In the genomic region with DNA sequence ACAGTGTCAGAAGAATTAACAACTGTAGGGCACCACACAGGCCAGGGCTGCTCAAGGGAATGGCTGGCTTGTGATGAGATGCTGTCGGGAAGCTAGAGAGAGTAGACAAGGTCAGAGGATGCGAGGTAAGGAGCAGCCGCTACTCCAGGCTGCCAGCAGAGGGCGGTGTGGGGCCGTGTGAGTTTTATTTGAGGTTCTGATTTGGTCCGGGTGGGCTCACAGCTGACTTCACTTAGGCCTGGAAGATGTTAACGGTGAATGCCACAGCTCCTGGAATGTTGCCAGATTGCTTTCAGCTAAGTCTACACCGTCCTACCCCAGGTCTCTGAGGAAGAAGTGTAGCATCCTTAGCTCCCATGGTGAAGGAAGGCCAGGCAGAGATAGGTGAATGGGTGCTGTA, we compare ENCODE assay signal across 9 mouse cellular contexts. TPM values are rescaled to one million over a fixed set of nuclear protein-coding genes. Genes with fewer than 3 reads are reported as not detected.
DNase-seq lines count a peak whose midpoint lies in the region; ATAC-seq and TF ChIP-seq lines count a peak whose summit lies in the region.
"Had no signal": no experiment of that assay in that cellular context is flagged by ENCODE, and none has a peak within 500 bp of the region (broad histone marks: within the 10 kb centered on the region; RNA-seq: fewer than 3 reads in every experiment).

No protein-coding gene starts in this region.

- H3K36me3 ChIP-seq in hindbrain, embryonic 11.5 days (ENCODE audit: control insufficient read depth, insufficient read depth, low read length), result no peaks in the 10 kb centered on the region
- peaks cover 3% of the 10 kb centered on the region; the same call in 1 of the 2 replicates for H3K36me3 ChIP-seq in hindbrain, embryonic 16.5 days (ENCODE audit: control insufficient read depth, insufficient read depth, low read length)
- H3K36me3 ChIP-seq in kidney, postnatal 0 days (ENCODE audit: insufficient read depth, low read length), result no peaks in the 10 kb centered on the region
- H3K36me3 ChIP-seq in neural tube, embryonic 11.5 days (ENCODE audit: control insufficient read depth, insufficient read depth, low read length), result no peaks in the 10 kb centered on the region
- H3K36me3 ChIP-seq: lung, embryonic 15.5 days had no signal

- H3K4me3 ChIP-seq in hindbrain, embryonic 11.5 days (ENCODE audit: low read depth, low read length), result no peak overlapping the region
- H3K4me3 ChIP-seq in hindbrain, embryonic 16.5 days (ENCODE audit: low read length), result no peak overlapping the region
- no peak overlapping the region for H3K4me3 ChIP-seq in kidney, postnatal 0 days (replicated peaks; ENCODE audit: low read depth, low read length)
- H3K4me3 ChIP-seq in neural tube, embryonic 11.5 days (ENCODE audit: low read depth, low read length), result no peak overlapping the region
- H3K4me3 ChIP-seq: lung, embryonic 15.5 days had no signal

- 20% methylated on average over 8 of the region's 8 CpGs for WGBS in hindbrain, embryonic 11.5 days
- WGBS in hindbrain, embryonic 16.5 days, result 10% methylated on average over 8 of the region's 8 CpGs
- WGBS in kidney, postnatal 0 days, result 10% methylated on average over 8 of the region's 8 CpGs
- WGBS in neural tube, embryonic 11.5 days, result 20% methylated on average over 8 of the region's 8 CpGs

- peak; percentile 84 for DNase-seq in hindbrain, embryonic 11.5 days (ENCODE audit: low spot score)
- DNase-seq in 416B (ENCODE audit: low read depth), result peak; percentile 58
- peak; percentile 29 for DNase-seq in Muller cell, postnatal 12 days (ENCODE audit: inconsistent ontology term)
- DNase-seq in cerebellum, postnatal 36 days, result peak; percentile 80 to 82
- peak; percentile 57 for DNase-seq in kidney, postnatal 0 days (ENCODE audit: low spot score)
- peak; percentile 76 for DNase-seq in neural tube, embryonic 11.5 days (ENCODE audit: low spot score)
- DNase-seq in thymus, postnatal 25 days, result peak; percentile 70

- H3K9ac ChIP-seq in hindbrain, embryonic 11.5 days (ENCODE audit: low read depth, low read length), result no peak overlapping the region
- no peak overlapping the region for H3K9ac ChIP-seq in hindbrain, embryonic 16.5 days (ENCODE audit: low read depth, low read length)
- no peak overlapping the region for H3K9ac ChIP-seq in kidney, postnatal 0 days (ENCODE audit: low read depth, low read length)
- H3K9ac ChIP-seq in neural tube, embryonic 11.5 days (ENCODE audit: low read length), result no peak overlapping the region
- H3K9ac ChIP-seq: lung, embryonic 15.5 days had no signal

- peak; percentile 87 for TF ChIP-seq CTCF in kidney, postnatal 0 days (IDR thresholded peaks at IDR 0.05; ENCODE audit: low read depth)

- no peaks in the 10 kb centered on the region for H3K9me3 ChIP-seq in hindbrain, embryonic 11.5 days (ENCODE audit: control insufficient read depth, low read length)
- H3K9me3 ChIP-seq in hindbrain, embryonic 16.5 days (ENCODE audit: control insufficient read depth, low read length), result peaks cover 3% of the 10 kb centered on the region; the same call in 1 of the 2 replicates
- no peaks in the 10 kb centered on the region for H3K9me3 ChIP-seq in kidney, postnatal 0 days (replicated peaks; ENCODE audit: low read length)
- no peaks in the 10 kb centered on the region for H3K9me3 ChIP-seq in neural tube, embryonic 11.5 days (ENCODE audit: control insufficient read depth, low read length)
- H3K9me3 ChIP-seq: lung, embryonic 15.5 days had no signal

- no peaks in the 10 kb centered on the region for H3K4me1 ChIP-seq in hindbrain, embryonic 11.5 days (replicated peaks; ENCODE audit: control insufficient read depth, insufficient read depth, low read length)
- no peaks in the 10 kb centered on the region for H3K4me1 ChIP-seq in hindbrain, embryonic 16.5 days (ENCODE audit: control insufficient read depth, insufficient read depth, low read depth, low read length)
- H3K4me1 ChIP-seq in kidney, postnatal 0 days (replicated peaks; ENCODE audit: insufficient read depth, low read length), result no peaks in the 10 kb centered on the region
- no peaks in the 10 kb centered on the region for H3K4me1 ChIP-seq in neural tube, embryonic 11.5 days (ENCODE audit: control insufficient read depth, insufficient read depth, low read length)

- no peak overlapping the region for H3K27ac ChIP-seq in hindbrain, embryonic 11.5 days (ENCODE audit: low read depth, low read length)
- H3K27ac ChIP-seq in hindbrain, embryonic 16.5 days (ENCODE audit: low read depth, low read length), result no peak overlapping the region
- H3K27ac ChIP-seq in kidney, postnatal 0 days, result no peak overlapping the region
- H3K27ac ChIP-seq in neural tube, embryonic 11.5 days (ENCODE audit: low read depth, low read length), result no peak overlapping the region
- H3K27ac ChIP-seq: lung, embryonic 15.5 days had no signal

- ATAC-seq in hindbrain, embryonic 11.5 days (ENCODE audit: low FRiP score), result no peak
- ATAC-seq in hindbrain, embryonic 16.5 days, result no peak
- ATAC-seq in kidney, postnatal 0 days (replicated peaks; ENCODE audit: low FRiP score, low read depth), result no peak
- ATAC-seq in neural tube, embryonic 11.5 days (ENCODE audit: insufficient read depth, low FRiP score, low TSS enrichment), result no peak

- H3K4me2 ChIP-seq in hindbrain, embryonic 11.5 days (replicated peaks; ENCODE audit: low read depth, low read length), result no peak overlapping the region
- no peak overlapping the region for H3K4me2 ChIP-seq in hindbrain, embryonic 16.5 days (ENCODE audit: low read length)
- H3K4me2 ChIP-seq in kidney, postnatal 0 days (ENCODE audit: low read length), result no peak overlapping the region
- no peak overlapping the region for H3K4me2 ChIP-seq in neural tube, embryonic 11.5 days (ENCODE audit: low read depth)
- H3K4me2 ChIP-seq: lung, embryonic 15.5 days had no signal

- H3K27me3 ChIP-seq in hindbrain, embryonic 11.5 days (ENCODE audit: control insufficient read depth, insufficient read depth, low read length), result no peaks in the 10 kb centered on the region
- H3K27me3 ChIP-seq in hindbrain, embryonic 16.5 days (replicated peaks; ENCODE audit: control insufficient read depth, insufficient read depth, low read length), result no peaks in the 10 kb centered on the region
- no peaks in the 10 kb centered on the region for H3K27me3 ChIP-seq in kidney, postnatal 0 days (ENCODE audit: insufficient read depth, low read length)
- no peaks in the 10 kb centered on the region for H3K27me3 ChIP-seq in neural tube, embryonic 11.5 days (ENCODE audit: control insufficient read depth, insufficient read depth, low read length)
- H3K27me3 ChIP-seq: lung, embryonic 15.5 days had no signal

RNA-seq across cellular contexts. Expression of a gene that starts 7.5 kb away (rescaled TPM):
- 0.35 and 0.79 TPM in 2 replicates for polyA plus RNA-seq in hindbrain, embryonic 11.5 days (2014; fragmentation: Nextera tagmentation; extraction: Ambion mirVana)
- 0.94 and 1.1 TPM in 2 replicates for polyA plus RNA-seq in hindbrain, embryonic 16.5 days (2015; fragmentation: Nextera tagmentation; extraction: Ambion mirVana)
- polyA plus RNA-seq in kidney, postnatal 0 days (2015; fragmentation: Nextera tagmentation; extraction: Ambion mirVana), result 0.52 and 1.1 TPM in 2 replicates
- 0.53 TPM in 1 of 2 replicates, not detected in the other for polyA plus RNA-seq in neural tube, embryonic 11.5 days (2014; fragmentation: Nextera tagmentation; extraction: Ambion mirVana)

RNA-seq across cellular contexts. Expression of a gene that starts 22.1 kb away (rescaled TPM):
- not detected in 2 replicates for polyA plus RNA-seq in hindbrain, embryonic 11.5 days (2014; fragmentation: Nextera tagmentation; extraction: Ambion mirVana)
- polyA plus RNA-seq in hindbrain, embryonic 16.5 days (2015; fragmentation: Nextera tagmentation; extraction: Ambion mirVana), result not detected in 2 replicates
- 4.9 and 7.7 TPM in 2 replicates for polyA plus RNA-seq in kidney, postnatal 0 days (2015; fragmentation: Nextera tagmentation; extraction: Ambion mirVana)
- polyA plus RNA-seq in neural tube, embryonic 11.5 days (2014; fragmentation: Nextera tagmentation; extraction: Ambion mirVana), result not detected in 2 replicates
- polyA plus RNA-seq: lung, embryonic 15.5 days had no signal

RNA-seq across cellular contexts. Expression of a gene that starts 43.1 kb away (rescaled TPM):
- not detected in 2 replicates for polyA plus RNA-seq in hindbrain, embryonic 11.5 days (2014; fragmentation: Nextera tagmentation; extraction: Ambion mirVana)
- polyA plus RNA-seq in hindbrain, embryonic 16.5 days (2015; fragmentation: Nextera tagmentation; extraction: Ambion mirVana), result not detected in 2 replicates
- 0.62 TPM in 1 of 2 replicates, not detected in the other for polyA plus RNA-seq in kidney, postnatal 0 days (2015; fragmentation: Nextera tagmentation; extraction: Ambion mirVana)
- not detected in 2 replicates for polyA plus RNA-seq in neural tube, embryonic 11.5 days (2014; fragmentation: Nextera tagmentation; extraction: Ambion mirVana)
- polyA plus RNA-seq: lung, embryonic 15.5 days had no signal

Comparison
In these comparisons a context has a peak if more than half of its experiments do, and no peak if none do; other contexts are left out.
1. DNase-seq: peak in every context shown above with its lines; median percentile 84 in hindbrain, embryonic 11.5 days; 81 in cerebellum, postnatal 36 days; 76 in neural tube, embryonic 11.5 days; 70 in thymus, postnatal 25 days; 58 in 416B; 57 in kidney, postnatal 0 days; 29 in Muller cell, postnatal 12 days.